Mouse (Mus musculus) embryonic facial prominence, embryonic 15.5 days (tissue): ENCODE results near the gene Olfr115. TPM values are rescaled to one million over a fixed set of nuclear protein-coding genes. Genes with fewer than 3 reads are reported as not detected.

Experiments used
- ATAC-seq: fragments of 200-750 bp; cut with Nextera tagmentation; 2 replicates; pipeline ENCODE4 v1.8.0; 2017; ENCODE audit warnings: low read depth, moderate TSS enrichment; ENCODE audit not compliant: insufficient number of reproducible peaks, low FRiP score, low TSS enrichment
- H3K27ac ChIP-seq: fragments of 300-500 bp; sonication (generic); replicated peaks from 2 replicates; pipeline ENCODE4 v1.5.1; 2015; ENCODE audit warnings: mild to moderate bottlenecking, inconsistent platforms
- H3K27me3 ChIP-seq: fragments of 300-500 bp; sonication (generic); 2 replicates; pipeline ENCODE4 v1.6.1; 2015; ENCODE audit warnings: inconsistent platforms
- H3K36me3 ChIP-seq: fragments of 300-500 bp; sonication (generic); 2 replicates; pipeline ENCODE4 v1.6.1; 2015; ENCODE audit warnings: mild to moderate bottlenecking, inconsistent platforms
- H3K4me1 ChIP-seq: fragments of 300-500 bp; sonication (generic); 2 replicates; pipeline ENCODE4 v1.6.1; 2015; ENCODE audit warnings: inconsistent platforms
- H3K4me2 ChIP-seq: fragments of 300-500 bp; sonication (generic); replicated peaks from 2 replicates; pipeline ENCODE4 v1.6.1; 2015; ENCODE audit warnings: mild to moderate bottlenecking, inconsistent platforms
- H3K4me3 ChIP-seq: fragments of 300-500 bp; sonication (generic); replicated peaks from 2 replicates; pipeline ENCODE4 v1.5.1; 2015; ENCODE audit warnings: mild to moderate bottlenecking, inconsistent platforms
- H3K9ac ChIP-seq: fragments of 300-500 bp; sonication (generic); 2 replicates; pipeline ENCODE4 v1.6.1; 2015; ENCODE audit warnings: inconsistent platforms
- H3K9me3 ChIP-seq: fragments of 300-500 bp; sonication (generic); replicated peaks from 2 replicates; pipeline ENCODE4 v1.6.1; 2016; ENCODE audit warnings: inconsistent platforms
- WGBS: fragments of 180-500 bp; shearing (Covaris S2); methylation state at CpG from one replicate; pipeline ENCODE4 v1.1.7; 2015; 5-methylcytosine and 5-hydroxymethylcytosine counted together
- polyA plus RNA-seq: library from polyadenylated mRNA; unstranded; fragments of >200 nt; fragmentation: Nextera tagmentation; extraction: Ambion mirVana; gene quantifications from 2 replicates; pipeline ENCODE4 v1.2.1, GENCODE M21; 2015

Olfr115 gene
- 0.21 TPM in 1 of 2 replicates, not detected in the other for polyA plus RNA-seq

- no peak for ATAC-seq
- Histone ChIP-seq H3K4me1 (no peaks in the 10 kb centered on the region), H3K27me3 (no peaks in the 10 kb centered on the region), H3K9me3 (no peaks in the 10 kb centered on the region), H3K36me3 (no peaks in the 10 kb centered on the region), H3K4me3 (no peak within 1 kb of the TSS), H3K9ac (no peak within 1 kb of the TSS), H3K4me2 (no peak within 1 kb of the TSS), H3K27ac (no peak within 1 kb of the TSS)
- WGBS, result 73% methylated on average over 2 of the region's 2 CpGs
Observed at GRCm38 (mm10) chr17:37627009-37627408, at the start of gene Olfr115, which contains the start of gene Olfr116. Gene Olfr115, minus strand, starts transcription at chr17:37627109. Gene Olfr116, minus strand, starts transcription at chr17:37627199.

DNA sequence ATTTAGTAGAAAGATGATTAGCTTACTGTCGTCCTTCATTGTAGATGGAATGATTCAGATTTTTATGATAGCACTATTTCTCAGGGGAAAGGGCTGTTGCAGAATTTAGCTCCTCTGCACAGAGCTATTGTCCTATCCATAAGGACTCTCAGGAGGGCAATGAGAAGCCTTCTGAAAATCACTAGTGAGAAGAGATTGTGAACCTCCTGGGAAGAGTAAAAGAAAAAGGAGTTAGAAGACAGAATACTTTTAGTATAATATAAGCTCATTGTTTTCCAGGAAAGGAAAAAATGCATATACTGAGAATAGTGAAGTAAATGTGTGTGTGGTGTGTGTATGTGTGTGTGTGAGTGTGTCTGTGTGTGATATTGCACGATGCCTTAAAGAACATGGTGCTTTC, 39.8 kb upstream of the Olfr115 start, which contains the start of gene Olfr118:
TSS of gene Olfr118 (plus strand) at position 301 of the 400 bp plus-strand sequence.
- no peaks in the 10 kb centered on the region for H3K27me3 ChIP-seq
- 54% methylated on average over 2 of the region's 2 CpGs for WGBS
- H3K27ac ChIP-seq, result no peak within 1 kb of the TSS
- no peak within 1 kb of the TSS for H3K4me2 ChIP-seq
- ATAC-seq, result no peak
- H3K9me3 ChIP-seq, result no peaks in the 10 kb centered on the region
- no peak within 1 kb of the TSS for H3K9ac ChIP-seq
- H3K4me1 ChIP-seq, result no peaks in the 10 kb centered on the region
- no peak within 1 kb of the TSS for H3K4me3 ChIP-seq
- H3K36me3 ChIP-seq, result no peaks in the 10 kb centered on the region

DNA sequence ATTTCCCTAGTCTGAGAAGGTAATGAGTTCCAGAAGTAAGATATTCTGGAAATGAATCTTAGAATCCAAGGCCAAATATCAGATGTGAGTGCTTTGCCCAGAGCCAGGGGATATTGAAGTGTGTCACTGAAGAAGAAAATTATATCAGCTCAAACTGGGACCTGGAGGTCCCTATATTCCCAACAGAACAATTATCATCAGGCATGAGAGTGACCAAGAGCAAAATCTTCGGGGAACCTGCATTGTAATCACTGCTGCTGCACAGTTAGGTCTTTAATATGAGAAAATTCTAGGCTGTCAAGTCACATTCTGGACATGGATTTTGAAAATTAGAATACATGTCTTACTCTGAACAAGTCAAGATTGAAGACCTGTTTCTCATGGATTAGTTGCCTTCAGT, 36.8 kb upstream of the Olfr115 start, which contains the start of gene Olfr117:
TSS of gene Olfr117 (minus strand) at position 101 of the 400 bp plus-strand sequence.
- no peaks in the 10 kb centered on the region for H3K36me3 ChIP-seq
- no peak within 1 kb of the TSS for H3K27ac ChIP-seq
- no peak within 1 kb of the TSS for H3K9ac ChIP-seq
- no peak for ATAC-seq
- no peaks in the 10 kb centered on the region for H3K4me1 ChIP-seq
- H3K9me3 ChIP-seq, result no peaks in the 10 kb centered on the region
- WGBS, result 66% methylated on average over 1 of the region's 1 CpGs
- H3K4me3 ChIP-seq, result no peak within 1 kb of the TSS
- no peak within 1 kb of the TSS for H3K4me2 ChIP-seq
- H3K27me3 ChIP-seq, result no peaks in the 10 kb centered on the region

GRCm38 (mm10) chr17:37592643-37593042, 34.3 kb downstream of the Olfr115 start, which contains the start of gene Olfr114:
Gene Olfr114, minus strand, starts transcription at chr17:37592743.
- H3K36me3 ChIP-seq, result no peaks in the 10 kb centered on the region
- no peaks in the 10 kb centered on the region for H3K9me3 ChIP-seq
- no peak for ATAC-seq
- H3K27me3 ChIP-seq, result no peaks in the 10 kb centered on the region
- H3K4me1 ChIP-seq, result no peaks in the 10 kb centered on the region
- no peak within 1 kb of the TSS for H3K4me2 ChIP-seq
- H3K4me3 ChIP-seq, result no peak within 1 kb of the TSS
- H3K27ac ChIP-seq, result no peak within 1 kb of the TSS
- no peak within 1 kb of the TSS for H3K9ac ChIP-seq

DNA sequence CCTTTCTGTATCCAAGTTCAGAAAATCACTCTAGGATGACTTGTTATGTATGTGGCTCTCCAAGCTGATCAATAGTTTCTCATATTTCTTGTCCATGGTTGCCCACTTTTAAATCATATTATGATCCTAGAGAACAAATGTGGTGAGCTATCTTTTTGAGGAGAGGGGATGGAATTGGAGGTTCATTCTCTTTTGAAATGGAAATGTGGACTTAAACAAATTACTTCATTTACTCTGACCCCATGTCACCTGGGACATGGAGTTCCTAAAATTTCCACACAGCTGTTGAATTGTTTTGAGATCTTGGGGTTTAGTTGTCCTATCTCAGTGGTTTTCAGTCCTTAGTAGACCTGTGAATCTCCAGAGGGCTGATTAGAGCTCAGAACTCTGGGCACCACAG, 49.3 kb downstream of the Olfr115 start, which contains the start of gene Olfr113:
TSS of gene Olfr113 (minus strand) at position 101 of the 400 bp plus-strand sequence.
- Histone ChIP-seq H3K36me3 (no peaks in the 10 kb centered on the region), H3K4me2 (no peak within 1 kb of the TSS), H3K9me3 (no peaks in the 10 kb centered on the region), H3K27me3 (no peaks in the 10 kb centered on the region), H3K27ac (no peak within 1 kb of the TSS), H3K4me3 (no peak within 1 kb of the TSS), H3K9ac (no peak within 1 kb of the TSS), H3K4me1 (no peaks in the 10 kb centered on the region)
- no peak for ATAC-seq

DNA sequence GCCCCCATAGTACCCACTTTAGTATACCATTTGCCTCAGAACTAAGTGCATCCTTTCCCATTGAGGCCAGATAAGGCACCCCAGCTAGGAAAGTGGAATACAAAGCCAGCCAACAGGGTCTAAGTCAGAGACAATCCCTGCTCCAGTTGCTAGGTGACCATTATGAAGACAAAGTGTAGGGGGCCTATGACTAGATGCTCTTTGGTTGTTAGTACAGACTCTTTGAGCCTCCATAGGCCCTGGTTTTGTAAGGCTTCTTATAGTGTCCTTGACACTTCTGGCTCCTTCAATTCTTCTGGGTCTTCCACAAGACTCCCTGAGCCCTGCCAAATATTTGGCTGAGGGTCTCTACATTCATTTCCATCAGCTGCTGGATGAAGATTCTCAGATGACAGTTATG, 57.6 kb downstream of the Olfr115 start, which contains the start of gene Olfr112:
TSS of gene Olfr112 (minus strand) at position 101 of the 400 bp plus-strand sequence.
- no peak for ATAC-seq
- Histone ChIP-seq H3K27me3 (no peaks in the 10 kb centered on the region), H3K4me1 (no peaks in the 10 kb centered on the region), H3K27ac (no peak within 1 kb of the TSS), H3K4me3 (no peak within 1 kb of the TSS), H3K9me3 (no peaks in the 10 kb centered on the region), H3K36me3 (no peaks in the 10 kb centered on the region), H3K4me2 (no peak within 1 kb of the TSS), H3K9ac (no peak within 1 kb of the TSS)

Other genes starting within 250 kb of the Olfr115 start
- gene Olfr105-ps, start 248.1 kb downstream of the Olfr115 start, polyA plus RNA-seq, result not detected in 2 replicates
- gene Olfr106-ps, start 236.7 kb downstream of the Olfr115 start, polyA plus RNA-seq, result 0.12 TPM in 1 of 2 replicates, not detected in the other
- 0.07 and 0.17 TPM in 2 replicates for gene Olfr107, start 227.9 kb downstream of the Olfr115 start, polyA plus RNA-seq
- not detected in 2 replicates for gene Olfr108, start 181.6 kb downstream of the Olfr115 start, polyA plus RNA-seq
- gene Olfr109, start 168.2 kb downstream of the Olfr115 start, polyA plus RNA-seq, result not detected in 2 replicates
- gene H2-M2, start 143.6 kb downstream of the Olfr115 start, polyA plus RNA-seq, result not detected in 2 replicates
- 0.16 TPM in 1 of 2 replicates, not detected in the other for gene Olfr110, start 134.6 kb downstream of the Olfr115 start, polyA plus RNA-seq
- gene Olfr111, start 119.1 kb downstream of the Olfr115 start, polyA plus RNA-seq, result not detected in 2 replicates
- not detected in 2 replicates for gene Olfr112, start 57.7 kb downstream of the Olfr115 start, polyA plus RNA-seq
- not detected in 2 replicates for gene Olfr113, start 49.4 kb downstream of the Olfr115 start, polyA plus RNA-seq
- not detected in 2 replicates for gene Olfr114, start 34.4 kb downstream of the Olfr115 start, polyA plus RNA-seq
- 0.11 TPM in 1 of 2 replicates, not detected in the other for gene Olfr116, start 90 bp upstream of the Olfr115 start, polyA plus RNA-seq
- not detected in 2 replicates for gene Olfr117, start 36.7 kb upstream of the Olfr115 start, polyA plus RNA-seq
- not detected in 2 replicates for gene Olfr118, start 39.9 kb upstream of the Olfr115 start, polyA plus RNA-seq
- not detected in 2 replicates for gene Olfr119, start 69.5 kb upstream of the Olfr115 start, polyA plus RNA-seq
- gene Olfr120, start 94.7 kb upstream of the Olfr115 start, polyA plus RNA-seq, result not detected in 2 replicates
- gene Olfr121, start 121.7 kb upstream of the Olfr115 start, polyA plus RNA-seq, result not detected in 2 replicates
- gene Olfr122, start 141.5 kb upstream of the Olfr115 start, polyA plus RNA-seq, result 0.16 TPM in 1 of 2 replicates, not detected in the other
- gene Olfr123, start 166.4 kb upstream of the Olfr115 start, polyA plus RNA-seq, result not detected in 2 replicates
- 0.04 and 0.09 TPM in 2 replicates for gene Olfr124, start 172.8 kb upstream of the Olfr115 start, polyA plus RNA-seq
- 0.13 TPM in 1 of 2 replicates, not detected in the other for gene Olfr125, start 205.8 kb upstream of the Olfr115 start, polyA plus RNA-seq
- not detected in 2 replicates for gene Olfr126, start 220.4 kb upstream of the Olfr115 start, polyA plus RNA-seq